Mouse (Mus musculus): ENCODE measurements around the gene Sdk2. TPM values are rescaled to one million over a fixed set of nuclear protein-coding genes. Genes with fewer than 3 reads are reported as not detected.

Gene Sdk2
- polyA plus RNA-seq, 1 experiment from 2014 or later: 0.66 TPM

DNA sequence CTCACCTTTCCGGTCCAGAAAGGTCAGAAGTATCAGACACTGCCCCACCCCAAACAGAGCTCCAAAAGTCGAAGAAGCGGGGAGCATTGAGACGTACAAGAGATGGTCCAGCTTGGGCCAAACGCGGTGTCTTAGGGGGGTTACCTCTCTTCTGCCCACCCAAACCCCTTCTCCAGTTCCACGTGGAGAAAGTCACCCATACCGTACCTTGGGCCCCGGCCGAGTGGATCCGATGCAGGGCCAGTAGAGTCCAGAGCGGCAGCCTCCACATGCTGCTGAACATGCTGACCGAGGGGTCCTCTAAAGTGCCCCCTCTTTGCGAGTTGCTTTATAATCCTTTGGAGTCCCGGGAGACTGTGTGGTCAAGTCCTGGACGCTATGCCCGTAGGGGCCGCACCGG, 1.2 kb downstream of the Sdk2 start:
- Histone ChIP-seq H3K9me3 (replicated peaks) (no peaks in the 10 kb centered on the region), H3K4me3 (peak overlapping the region; percentile 77), H3K36me3 (no peaks in the 10 kb centered on the region), H3K27me3 (ENCODE audit: low read depth, poor library complexity, severe bottlenecking) (peaks cover 99% of the 10 kb centered on the region), H3K4me1 (peaks cover 68% of the 10 kb centered on the region), H3K27ac (peak overlapping the region; percentile 88; the same call in 1 of the 2 replicates)
- peak; percentile 50 for DNase-seq (ENCODE audit: low spot score)
- WGBS: 4% methylated on average over 19 of the region's 19 CpGs

GRCm38 (mm10) chr11:114064871-114065388, 1.9 kb downstream of the Sdk2 start:
- Histone ChIP-seq H3K27me3 (ENCODE audit: low read depth, poor library complexity, severe bottlenecking) (peaks cover 99% of the 10 kb centered on the region), H3K4me1 (peaks cover 68% of the 10 kb centered on the region), H3K9me3 (replicated peaks) (no peaks in the 10 kb centered on the region), H3K27ac (peak overlapping the region; percentile 88), H3K4me3 (peak overlapping the region; percentile 77), H3K36me3 (no peaks in the 10 kb centered on the region)
- under 1% methylated on average over 32 of the region's 32 CpGs for WGBS
- DNase-seq (ENCODE audit: low spot score): peak; percentile 66

DNA sequence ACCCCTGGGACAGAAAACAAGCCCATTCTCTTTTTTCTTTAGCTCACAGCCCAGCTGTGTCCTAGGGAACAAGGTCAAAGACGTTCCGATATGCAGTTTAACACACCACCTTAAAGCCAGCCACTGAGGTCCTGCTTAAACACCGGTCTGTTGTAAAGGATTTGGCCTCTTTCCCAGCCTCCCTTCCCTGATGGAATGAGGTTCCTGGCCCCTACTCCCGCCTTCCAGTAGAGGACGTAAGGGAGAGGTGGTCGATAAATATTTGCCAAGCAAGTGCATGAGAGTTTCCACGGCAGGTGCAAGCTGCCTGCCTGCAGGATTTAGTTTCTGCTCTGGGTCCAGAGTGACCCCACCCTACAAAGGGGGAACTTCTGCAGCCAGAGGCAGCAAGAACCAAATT, 4.9 kb downstream of the Sdk2 start:
- H3K4me3 ChIP-seq: no peak overlapping the region
- no peak overlapping the region for H3K27ac ChIP-seq
- DNase-seq (ENCODE audit: low spot score): no peak
- WGBS: 77% methylated on average over 7 of the region's 7 CpGs
- H3K9me3 ChIP-seq (replicated peaks): no peaks in the 10 kb centered on the region
- no peaks in the 10 kb centered on the region for H3K36me3 ChIP-seq
- H3K4me1 ChIP-seq: peaks cover 49% of the 10 kb centered on the region
- H3K27me3 ChIP-seq (ENCODE audit: low read depth, poor library complexity, severe bottlenecking): peaks cover 83% of the 10 kb centered on the region

- no peak overlapping the region for H3K4me3 ChIP-seq
- H3K4me1 ChIP-seq: peaks cover 43% of the 10 kb centered on the region
- no peaks in the 10 kb centered on the region for H3K9me3 ChIP-seq (replicated peaks)
- WGBS: 38% methylated on average over 2 of the region's 2 CpGs
- H3K27ac ChIP-seq: no peak overlapping the region
- no peaks in the 10 kb centered on the region for H3K36me3 ChIP-seq
- peaks cover 76% of the 10 kb centered on the region for H3K27me3 ChIP-seq (ENCODE audit: low read depth, poor library complexity, severe bottlenecking)
- no peak for DNase-seq (ENCODE audit: low spot score)
These were observed 5.6 kb downstream of the Sdk2 start for GRCm38 (mm10) chr11:114061265-114061664.

DNA sequence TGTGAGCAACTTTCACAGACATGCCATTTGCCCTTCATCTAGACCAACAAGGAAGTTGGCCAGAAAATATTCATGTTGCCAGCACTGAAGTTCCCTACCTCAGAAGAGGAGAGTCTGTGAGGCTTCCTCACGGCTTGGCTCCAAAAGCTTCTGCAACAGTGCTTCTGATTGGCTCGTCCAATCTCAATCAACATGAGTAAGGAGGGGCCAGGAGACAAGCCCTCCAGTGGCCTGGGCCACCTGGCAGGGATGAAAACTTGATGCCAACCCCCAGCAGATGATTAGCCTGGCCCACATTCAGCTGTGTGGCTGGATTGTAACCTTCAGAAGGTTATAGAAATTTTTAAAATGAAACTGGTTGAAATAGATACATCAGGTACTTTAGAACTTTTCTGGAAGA, 10.5 kb downstream of the Sdk2 start:
- peaks cover 27% of the 10 kb centered on the region for H3K27me3 ChIP-seq (ENCODE audit: low read depth, poor library complexity, severe bottlenecking)
- H3K4me1 ChIP-seq: peaks cover 17% of the 10 kb centered on the region
- DNase-seq (ENCODE audit: low spot score): no peak
- no peak overlapping the region for H3K4me3 ChIP-seq
- no peaks in the 10 kb centered on the region for H3K9me3 ChIP-seq (replicated peaks)
- WGBS: 48% methylated on average over 2 of the region's 2 CpGs
- H3K36me3 ChIP-seq: no peaks in the 10 kb centered on the region
- H3K27ac ChIP-seq: no peak overlapping the region

- Histone ChIP-seq H3K27ac (peak overlapping the region; percentile 42; the same call in 1 of the 2 replicates), H3K36me3 (no peaks in the 10 kb centered on the region), H3K4me1 (peaks cover 17% of the 10 kb centered on the region), H3K4me3 (no peak overlapping the region), H3K27me3 (ENCODE audit: low read depth, poor library complexity, severe bottlenecking) (peaks cover 12% of the 10 kb centered on the region; the same call in 1 of the 2 replicates), H3K9me3 (replicated peaks) (no peaks in the 10 kb centered on the region)
- DNase-seq (ENCODE audit: low spot score): no peak
- 67% methylated on average over 17 of the region's 17 CpGs for WGBS
These were observed 12.1 kb downstream of the Sdk2 start for GRCm38 (mm10) chr11:114054581-114055315.

DNA sequence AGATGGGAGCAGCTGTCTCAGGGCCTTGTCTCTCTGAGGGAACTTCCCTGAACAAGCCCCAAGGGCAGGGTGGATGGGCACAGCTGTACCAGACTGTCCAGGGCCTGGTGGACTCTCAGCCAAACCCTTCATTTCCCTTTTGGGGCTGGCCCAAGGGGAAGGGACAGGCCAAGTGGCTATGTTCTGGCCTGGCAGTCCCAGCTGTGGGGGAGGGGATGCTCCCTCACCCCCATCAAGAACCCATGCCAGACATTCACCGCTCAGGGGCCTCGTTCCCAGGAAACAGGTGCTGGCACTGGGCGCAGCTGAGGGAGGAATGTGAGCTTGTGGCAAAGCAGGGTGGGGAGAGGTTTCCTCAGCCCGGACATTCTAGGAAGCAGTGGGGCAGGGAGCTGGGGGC, 15.5 kb downstream of the Sdk2 start:
- no peak for DNase-seq (ENCODE audit: low spot score)
- H3K9me3 ChIP-seq (replicated peaks): no peaks in the 10 kb centered on the region
- H3K4me3 ChIP-seq: no peak overlapping the region
- 76% methylated on average over 4 of the region's 4 CpGs for WGBS
- no peaks in the 10 kb centered on the region for H3K36me3 ChIP-seq
- 0 out of 2 replicates have a peak overlapping the region, but pooled peaks have one; percentile 61 for H3K27ac ChIP-seq
- peaks cover 42% of the 10 kb centered on the region for H3K4me1 ChIP-seq
- 0 out of 2 replicates have a peak, but pooled peaks cover 4% of the 10 kb centered on the region for H3K27me3 ChIP-seq (ENCODE audit: low read depth, poor library complexity, severe bottlenecking)

- DNase-seq (ENCODE audit: low spot score): no peak
- Histone ChIP-seq H3K4me3 (no peak overlapping the region), H3K36me3 (no peaks in the 10 kb centered on the region), H3K9me3 (replicated peaks) (no peaks in the 10 kb centered on the region), H3K27ac (no peak overlapping the region), H3K4me1 (peaks cover 42% of the 10 kb centered on the region), H3K27me3 (ENCODE audit: low read depth, poor library complexity, severe bottlenecking) (0 out of 2 replicates have a peak, but pooled peaks cover 4% of the 10 kb centered on the region)
- 71% methylated on average over 3 of the region's 3 CpGs for WGBS
These were observed 16.3 kb downstream of the Sdk2 start for GRCm38 (mm10) chr11:114050511-114050910.

GRCm38 (mm10) chr11:114047887-114048331, 18.9 kb downstream of the Sdk2 start:
- H3K4me3 ChIP-seq: no peak overlapping the region
- H3K27me3 ChIP-seq (ENCODE audit: low read depth, poor library complexity, severe bottlenecking): 0 out of 2 replicates have a peak, but pooled peaks cover 4% of the 10 kb centered on the region
- no peaks in the 10 kb centered on the region for H3K36me3 ChIP-seq
- H3K9me3 ChIP-seq (replicated peaks): no peaks in the 10 kb centered on the region
- H3K27ac ChIP-seq: peak overlapping the region; percentile 74
- peak; percentile 70 for DNase-seq (ENCODE audit: low spot score)
- peaks cover 46% of the 10 kb centered on the region for H3K4me1 ChIP-seq
- WGBS: 6% methylated on average over 10 of the region's 10 CpGs

DNA sequence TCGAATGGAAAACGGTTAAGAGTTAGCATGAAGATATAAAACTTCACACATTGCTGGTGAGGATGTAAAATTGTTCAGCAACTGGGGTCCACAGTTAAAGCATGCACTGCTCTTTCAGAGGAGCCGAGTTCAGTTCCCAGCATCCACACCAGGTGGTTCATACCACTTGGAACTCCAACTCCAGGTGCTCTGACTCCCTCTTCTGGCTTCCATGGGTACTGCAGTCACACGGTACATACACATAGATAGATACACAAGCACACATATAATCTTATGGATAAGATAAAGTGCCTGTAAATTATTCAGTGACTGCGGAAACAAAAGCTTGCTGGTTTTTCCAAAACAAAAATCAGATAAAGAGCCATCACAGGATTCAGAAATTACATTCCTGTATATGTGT, 19.9 kb downstream of the Sdk2 start:
- Histone ChIP-seq H3K36me3 (no peaks in the 10 kb centered on the region), H3K9me3 (replicated peaks) (no peaks in the 10 kb centered on the region), H3K4me1 (peaks cover 46% of the 10 kb centered on the region), H3K27ac (no peak overlapping the region), H3K4me3 (no peak overlapping the region), H3K27me3 (ENCODE audit: low read depth, poor library complexity, severe bottlenecking) (0 out of 2 replicates have a peak, but pooled peaks cover 4% of the 10 kb centered on the region)
- 97% methylated on average over 5 of the region's 5 CpGs for WGBS
- no peak for DNase-seq (ENCODE audit: low spot score)

DNA sequence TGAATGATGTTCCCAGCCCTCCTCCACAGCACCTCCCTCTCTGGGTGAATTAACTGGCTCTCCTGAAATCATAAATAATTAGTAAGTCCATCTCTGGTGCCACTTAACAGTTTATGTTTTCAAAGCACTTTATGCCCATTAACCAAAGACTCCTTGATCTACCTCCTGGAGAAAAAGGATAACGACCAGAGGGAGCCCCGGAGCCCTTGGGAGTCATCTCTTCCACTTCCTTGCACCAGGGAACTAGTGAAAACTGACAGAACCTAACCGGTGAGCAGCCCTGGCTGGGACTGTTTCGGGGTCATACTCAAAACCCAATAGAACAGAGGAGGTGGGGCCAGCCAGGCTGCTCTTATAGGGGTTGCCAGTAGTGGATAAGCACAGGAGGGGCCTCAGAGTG, 22.5 kb downstream of the Sdk2 start:
- H3K27me3 ChIP-seq (ENCODE audit: low read depth, poor library complexity, severe bottlenecking): 0 out of 2 replicates have a peak, but pooled peaks cover under 1% of the 10 kb centered on the region
- DNase-seq (ENCODE audit: low spot score): no peak
- H3K4me1 ChIP-seq: peaks cover 51% of the 10 kb centered on the region
- no peak overlapping the region for H3K4me3 ChIP-seq
- no peaks in the 10 kb centered on the region for H3K9me3 ChIP-seq (replicated peaks)
- no peaks in the 10 kb centered on the region for H3K36me3 ChIP-seq
- 65% methylated on average over 4 of the region's 4 CpGs for WGBS
- no peak overlapping the region for H3K27ac ChIP-seq

GRCm38 (mm10) chr11:114043530-114043929, 23.3 kb downstream of the Sdk2 start:
- Histone ChIP-seq H3K4me3 (no peak overlapping the region), H3K27ac (no peak overlapping the region), H3K36me3 (no peaks in the 10 kb centered on the region), H3K4me1 (peaks cover 44% of the 10 kb centered on the region), H3K27me3 (ENCODE audit: low read depth, poor library complexity, severe bottlenecking) (no peaks in the 10 kb centered on the region), H3K9me3 (replicated peaks) (no peaks in the 10 kb centered on the region)
- 66% methylated on average over 7 of the region's 7 CpGs for whole genome bisulfite sequencing
- DNase-seq (ENCODE audit: low spot score): no peak

DNA sequence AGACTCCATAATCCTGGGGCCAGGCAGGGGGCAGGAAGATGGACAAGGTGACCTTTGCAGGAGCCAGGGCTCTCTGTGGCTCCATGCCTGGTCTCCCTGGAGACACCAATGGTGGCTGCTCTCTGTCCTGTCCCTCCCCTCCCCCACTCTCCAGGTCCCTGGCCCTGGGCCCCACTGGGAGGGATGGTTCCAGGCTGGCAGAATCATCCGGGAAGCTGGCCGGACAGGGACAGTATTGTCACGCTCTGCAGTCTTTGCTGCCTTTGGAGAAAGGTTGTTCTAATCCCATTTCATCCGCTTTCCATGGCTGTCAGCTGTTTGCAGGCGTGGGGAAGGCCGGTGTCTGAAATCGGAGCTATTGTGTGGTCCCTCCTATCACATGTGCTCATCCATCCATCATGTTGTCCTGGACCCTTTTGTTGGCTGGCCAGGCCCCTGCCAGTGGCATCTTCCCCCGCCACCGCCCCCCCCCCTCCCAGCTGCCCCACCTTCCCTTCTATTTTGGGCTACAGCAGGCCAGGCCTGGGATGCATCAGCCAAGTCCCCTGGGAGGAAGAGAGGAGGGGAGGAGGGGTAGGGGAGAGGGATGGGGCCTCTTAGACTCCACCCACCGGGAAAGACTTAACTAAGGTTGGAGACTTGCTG, 26.3 kb downstream of the Sdk2 start:
- peak; percentile 51 for DNase-seq (ENCODE audit: low spot score)
- WGBS: 5% methylated on average over 10 of the region's 10 CpGs
- H3K9me3 ChIP-seq (replicated peaks): no peaks in the 10 kb centered on the region
- no peaks in the 10 kb centered on the region for H3K27me3 ChIP-seq (ENCODE audit: low read depth, poor library complexity, severe bottlenecking)
- H3K4me1 ChIP-seq: peaks cover 36% of the 10 kb centered on the region
- no peaks in the 10 kb centered on the region for H3K36me3 ChIP-seq
- peak overlapping the region; percentile 56 for H3K27ac ChIP-seq
- no peak overlapping the region; the same call in 1 of the 2 replicates for H3K4me3 ChIP-seq
